Mouse (Mus musculus) kidney, adult 2 months (tissue): ENCODE data around the gene Esrra.

Source experiments
- CTCF ChIP-seq: fragments of 200-500 bp; conservative IDR thresholded peaks from 2 replicates; pipeline ENCODE4 v1.5.1; 2011; ENCODE audit warnings: low read depth, mild to moderate bottlenecking, control low read depth, low read length, moderate library complexity, mixed read lengths; ENCODE audit not compliant: insufficient read depth, insufficient read length
- POLR2A ChIP-seq: fragments of 200-500 bp; IDR thresholded peaks from one replicate; pipeline ENCODE4 v1.6.1; 2011; ENCODE audit warnings: low read depth, low read length, control low read depth

GRCm38 (mm10) chr19:6933436-6934194 lies 12.0 kb upstream of the Esrra start:
- TF ChIP-seq POLR2A (no peak), CTCF (no peak)
